Mouse (Mus musculus) spleen, adult 2 months (tissue): ENCODE data around the gene Fat3. TPM values are rescaled to one million over a fixed set of nuclear protein-coding genes. Genes with fewer than 3 reads are reported as not detected.

Source experiments
- DNase-seq, 2 experiments: peaks; one replicate each; pipeline versions ENCODE4 v3.0.0 to v3.0.0-alpha.2; 2012 to 2021; ENCODE audit warnings: low spot score in 2 of 2, low read depth in 1 of 2
- H3K27ac ChIP-seq: fragments of 200-500 bp; 2 replicates; pipeline ENCODE4 v1.5.1; 2012; ENCODE audit warnings: low read length, inconsistent platforms; ENCODE audit not compliant: insufficient read depth
- H3K27me3 ChIP-seq: fragments of 200-500 bp; 2 replicates; pipeline ENCODE4 v1.6.1; 2012; ENCODE audit warnings: mild to moderate bottlenecking, moderate library complexity, low read length, inconsistent platforms; ENCODE audit not compliant: control insufficient read depth, insufficient read depth
- H3K36me3 ChIP-seq: fragments of 200-500 bp; 2 replicates; pipeline ENCODE4 v1.6.1; 2012; ENCODE audit warnings: mild to moderate bottlenecking, low read length, inconsistent platforms; ENCODE audit not compliant: control insufficient read depth, insufficient read depth
- H3K4me1 ChIP-seq: fragments of 200-500 bp; 2 replicates; pipeline ENCODE4 v1.6.1; 2011; ENCODE audit warnings: inconsistent platforms; ENCODE audit not compliant: control insufficient read depth, insufficient read depth, insufficient read length
- H3K4me3 ChIP-seq: fragments of 200-500 bp; 2 replicates; pipeline ENCODE4 v1.5.1; 2011; ENCODE audit warnings: mild to moderate bottlenecking, inconsistent platforms; ENCODE audit not compliant: insufficient read depth, insufficient read length; ENCODE audit errors: extremely low read depth
- CTCF ChIP-seq: fragments of 200-500 bp; IDR thresholded peaks from 2 replicates; pipeline ENCODE4 v1.5.1; 2011; ENCODE audit warnings: mild to moderate bottlenecking, inconsistent platforms; ENCODE audit not compliant: insufficient read depth, insufficient read length, insufficient replicate concordance; ENCODE audit errors: extremely low read depth
- POLR2A ChIP-seq: fragments of 200-500 bp; IDR thresholded peaks from 2 replicates; pipeline ENCODE4 v1.6.1; 2011; ENCODE audit warnings: low read depth, low read length, inconsistent platforms
- WGBS: fragments of 180-500 bp; shearing (Covaris S2); methylation state at CpG from one replicate; pipeline ENCODE4 v1.1.7; 2018; 5-methylcytosine and 5-hydroxymethylcytosine counted together
- polyA plus RNA-seq: library from polyadenylated mRNA; depleted of rRNA; stranded (reverse); fragments of >200 nt; gene quantifications from 2 replicates; pipeline ENCODE4 v1.2.3, GENCODE M21; 2012

The Fat3 gene
- polyA plus RNA-seq, 1 experiment: 0.20 TPM

- no peak for TF ChIP-seq POLR2A
- no peak for TF ChIP-seq CTCF
- Histone ChIP-seq H3K27me3 (no peaks in the 10 kb centered on the region), H3K27ac (no peak overlapping the region), H3K36me3 (no peaks in the 10 kb centered on the region), H3K4me3 (no peak overlapping the region), H3K4me1 (no peaks in the 10 kb centered on the region)
- no peak for DNase-seq
- 83% methylated on average over 3 of the region's 3 CpGs for WGBS
Measured at GRCm38 (mm10) chr9:16439941-16440340, 61.1 kb downstream of the Fat3 start.

GRCm38 (mm10) chr9:16437805-16438204, 63.3 kb downstream of the Fat3 start:
- H3K4me1 ChIP-seq: no peaks in the 10 kb centered on the region
- no peak for DNase-seq
- TF ChIP-seq CTCF: no peak
- TF ChIP-seq POLR2A: no peak
- H3K36me3 ChIP-seq: no peaks in the 10 kb centered on the region
- no peak overlapping the region for H3K27ac ChIP-seq
- no peaks in the 10 kb centered on the region for H3K27me3 ChIP-seq
- WGBS: 55% methylated on average over 5 of the region's 5 CpGs
- no peak overlapping the region for H3K4me3 ChIP-seq

- Histone ChIP-seq H3K4me1 (no peaks in the 10 kb centered on the region), H3K27me3 (no peaks in the 10 kb centered on the region), H3K36me3 (no peaks in the 10 kb centered on the region), H3K27ac (no peak overlapping the region), H3K4me3 (no peak overlapping the region)
- TF ChIP-seq CTCF (no peak), POLR2A (no peak)
- DNase-seq: no peak
- WGBS: 82% methylated on average over 5 of the region's 5 CpGs
Measured at GRCm38 (mm10) chr9:16428589-16428988, 72.5 kb downstream of the Fat3 start.

- Histone ChIP-seq H3K27ac (no peak overlapping the region), H3K27me3 (no peaks in the 10 kb centered on the region), H3K4me3 (no peak overlapping the region), H3K36me3 (no peaks in the 10 kb centered on the region), H3K4me1 (no peaks in the 10 kb centered on the region)
- TF ChIP-seq POLR2A (no peak), CTCF (no peak)
- DNase-seq: no peak
- 88% methylated on average over 2 of the region's 2 CpGs for WGBS
Measured at GRCm38 (mm10) chr9:16422707-16423106, 78.4 kb downstream of the Fat3 start.

- H3K36me3 ChIP-seq: no peaks in the 10 kb centered on the region
- H3K4me3 ChIP-seq: no peak overlapping the region
- no peak for TF ChIP-seq CTCF
- no peak for TF ChIP-seq POLR2A
- H3K4me1 ChIP-seq: no peaks in the 10 kb centered on the region
- no peak overlapping the region for H3K27ac ChIP-seq
- no peaks in the 10 kb centered on the region for H3K27me3 ChIP-seq
- WGBS: 86% methylated on average over 3 of the region's 3 CpGs
- DNase-seq: no peak
Measured at GRCm38 (mm10) chr9:16402815-16403214, 98.3 kb downstream of the Fat3 start.

- 78% methylated on average over 6 of the region's 6 CpGs for WGBS
- Histone ChIP-seq H3K27ac (no peak overlapping the region), H3K27me3 (no peaks in the 10 kb centered on the region), H3K36me3 (no peaks in the 10 kb centered on the region), H3K4me1 (no peaks in the 10 kb centered on the region), H3K4me3 (no peak overlapping the region)
- TF ChIP-seq CTCF (no peak), POLR2A (no peak)
- no peak for DNase-seq
Measured at GRCm38 (mm10) chr9:16398734-16399686, 102.1 kb downstream of the Fat3 start.

GRCm38 (mm10) chr9:16389141-16389540, 111.9 kb downstream of the Fat3 start:
- TF ChIP-seq CTCF (no peak), POLR2A (no peak)
- no peaks in the 10 kb centered on the region for H3K36me3 ChIP-seq
- WGBS: 72% methylated on average over 4 of the region's 4 CpGs
- H3K27ac ChIP-seq: no peak overlapping the region
- H3K4me1 ChIP-seq: no peaks in the 10 kb centered on the region
- H3K4me3 ChIP-seq: no peak overlapping the region
- no peaks in the 10 kb centered on the region; the same call in 1 of the 2 replicates for H3K27me3 ChIP-seq
- DNase-seq: no peak
